Mouse (Mus musculus): Measurements from ENCODE around the gene 4930415O20Rik. TPM values are rescaled to one million over a fixed set of nuclear protein-coding genes. Genes with fewer than 3 reads are reported as not detected.

The 4930415O20Rik gene
- total RNA-seq (2021) = not detected
- long read RNA-seq, experiment 1 = 0 reads
- long read RNA-seq, experiment 2 = 0 reads

- no peak for DNase-seq (ENCODE audit: low spot score in 2 of 2)
These were observed at the start of gene 4930415O20Rik, which contains the start of gene Ccnt1 for GRCm38 (mm10) chr15:98570873-98571538. TSS of gene 4930415O20Rik (plus strand) at chr15:98571004. TSS of gene Ccnt1 (minus strand) at chr15:98570923.

GRCm38 (mm10) chr15:98521245-98521644, 49.6 kb upstream of the 4930415O20Rik start:
- no peak for DNase-seq (ENCODE audit: low spot score in 2 of 2)

GRCm38 (mm10) chr15:98526057-98526456, 44.7 kb upstream of the 4930415O20Rik start:
- no peak for DNase-seq (ENCODE audit: low spot score in 2 of 2)

- no peak for DNase-seq (ENCODE audit: low spot score in 2 of 2)
These were observed 43.6 kb upstream of the 4930415O20Rik start for GRCm38 (mm10) chr15:98527056-98527771.

- no peak for DNase-seq (ENCODE audit: low spot score in 2 of 2)
These were observed 42.7 kb upstream of the 4930415O20Rik start for GRCm38 (mm10) chr15:98528066-98528563.

- DNase-seq (ENCODE audit: low spot score in 2 of 2) = no peak
These were observed 38.5 kb upstream of the 4930415O20Rik start for GRCm38 (mm10) chr15:98532281-98532680.

- DNase-seq (ENCODE audit: low spot score in 2 of 2) = no peak
These were observed 37.7 kb upstream of the 4930415O20Rik start for GRCm38 (mm10) chr15:98533035-98533531.

GRCm38 (mm10) chr15:98533881-98534627, 36.8 kb upstream of the 4930415O20Rik start, which contains the start of gene Kansl2:
TSS of gene Kansl2 (minus strand) at chr15:98534264.
- DNase-seq (ENCODE audit: low spot score in 2 of 2) = peak; percentile 99

- no peak for DNase-seq (ENCODE audit: low spot score in 2 of 2)
These were observed 34.9 kb upstream of the 4930415O20Rik start for GRCm38 (mm10) chr15:98535921-98536320.

- DNase-seq (ENCODE audit: low spot score in 2 of 2) = no peak
These were observed 33.8 kb upstream of the 4930415O20Rik start for GRCm38 (mm10) chr15:98536828-98537510.

GRCm38 (mm10) chr15:98537923-98538322, 32.9 kb upstream of the 4930415O20Rik start:
- no peak for DNase-seq (ENCODE audit: low spot score in 2 of 2)

- no peak for DNase-seq (ENCODE audit: low spot score in 2 of 2)
These were observed 29.7 kb upstream of the 4930415O20Rik start for GRCm38 (mm10) chr15:98541064-98541463.

GRCm38 (mm10) chr15:98543341-98543740, 27.5 kb upstream of the 4930415O20Rik start:
- no peak for DNase-seq (ENCODE audit: low spot score in 2 of 2)

GRCm38 (mm10) chr15:98545151-98545550, 25.7 kb upstream of the 4930415O20Rik start:
- DNase-seq (ENCODE audit: low spot score in 2 of 2) = no peak

GRCm38 (mm10) chr15:98546843-98547242, 24.0 kb upstream of the 4930415O20Rik start:
- no peak for DNase-seq (ENCODE audit: low spot score in 2 of 2)

GRCm38 (mm10) chr15:98552758-98553157, 18.0 kb upstream of the 4930415O20Rik start:
- no peak for DNase-seq (ENCODE audit: low spot score in 2 of 2)

GRCm38 (mm10) chr15:98555881-98556280, 14.9 kb upstream of the 4930415O20Rik start:
- no peak for DNase-seq (ENCODE audit: low spot score in 2 of 2)

- DNase-seq (ENCODE audit: low spot score in 2 of 2) = no peak
These were observed 13.6 kb upstream of the 4930415O20Rik start for GRCm38 (mm10) chr15:98557186-98557585.

GRCm38 (mm10) chr15:98566973-98567277, 3.9 kb upstream of the 4930415O20Rik start:
- DNase-seq (ENCODE audit: low spot score in 2 of 2) = no peak

- peak; percentile 99 to 100 for DNase-seq (ENCODE audit: low spot score in 2 of 2)
These were observed 3.3 kb upstream of the 4930415O20Rik start for GRCm38 (mm10) chr15:98567278-98568134.

All from layer of hippocampus, postnatal 14 days (tissue).